Mouse (Mus musculus) left cerebral cortex, postnatal 25 days (tissue): ENCODE measurements at regions not wholly inside any gene's neighbourhood (a gene's known extent, or its start where the extent isn't known, plus 50 kb on each side); places are given as distances from the start of the nearest gene placed in this dataset.

Source experiments
- DNase-seq, 2 experiments: peaks; one replicate each; pipeline ENCODE4 v3.0.0; 2022; ENCODE audit warnings: low spot score in 2 of 2, mixed read lengths in 1 of 2
- intact Hi-C: fragments of 180-260 bp; cut with DNase I; formaldehyde crosslinking; loops from one replicate; pipeline ENCODE4 v1.15.1; 2025

GRCm38 (mm10) chr19:51482168-51482907, 781.8 kb upstream of the Ins1 start:
- intact Hi-C loops, result loop anchor here (10.0 kb wide), 1 partner anchor 538 kb away; no protein-coding TSS in a partner anchor
- peak; percentile 29 to 81 for DNase-seq
